ENCODE assay signal across 11 mouse cellular contexts in genomic region chr3:97255706-97256339, GRCm38 (mm10). TPM values are rescaled to one million over a fixed set of nuclear protein-coding genes. Genes with fewer than 3 reads are reported as not detected.
DNase-seq lines count a peak whose midpoint lies in the region; ATAC-seq lines count a peak whose summit lies in the region.
"Had no signal": no experiment of that assay in that cellular context is flagged by ENCODE, and none has a peak within 500 bp of the region (broad histone marks: within the 10 kb centered on the region; RNA-seq: fewer than 3 reads in every experiment).

No protein-coding gene starts in this region.

- no peaks in the 10 kb centered on the region for H3K27me3 ChIP-seq in kidney, embryonic 15.5 days
- no peaks in the 10 kb centered on the region for H3K27me3 ChIP-seq in embryonic facial prominence, embryonic 12.5 days
- no peaks in the 10 kb centered on the region for H3K27me3 ChIP-seq in hindbrain, embryonic 14.5 days (ENCODE audit: control insufficient read depth, insufficient read depth, low read length)
- H3K27me3 ChIP-seq: liver, embryonic 15.5 days had no signal

- no peak overlapping the region for H3K9ac ChIP-seq in kidney, embryonic 15.5 days
- H3K9ac ChIP-seq in embryonic facial prominence, embryonic 12.5 days: no peak overlapping the region; the same call in 1 of the 2 replicates
- H3K9ac ChIP-seq in hindbrain, embryonic 14.5 days: no peak overlapping the region
- H3K9ac ChIP-seq: liver, embryonic 15.5 days had no signal

- peaks cover 18% of the 10 kb centered on the region for H3K36me3 ChIP-seq in kidney, embryonic 15.5 days
- peaks cover 13% of the 10 kb centered on the region for H3K36me3 ChIP-seq in embryonic facial prominence, embryonic 12.5 days
- H3K36me3 ChIP-seq in hindbrain, embryonic 14.5 days (replicated peaks; ENCODE audit: control insufficient read depth, insufficient read depth): no peaks in the 10 kb centered on the region
- H3K36me3 ChIP-seq: G1E; liver, embryonic 15.5 days had no signal

- H3K4me1 ChIP-seq in kidney, embryonic 15.5 days: peaks cover 37% of the 10 kb centered on the region
- H3K4me1 ChIP-seq in embryonic facial prominence, embryonic 12.5 days: peaks cover 37% of the 10 kb centered on the region
- H3K4me1 ChIP-seq in hindbrain, embryonic 14.5 days (replicated peaks; ENCODE audit: control insufficient read depth, insufficient read depth, low read length): peaks cover 27% of the 10 kb centered on the region
- H3K4me1 ChIP-seq: liver, embryonic 15.5 days had no signal

- no peak for ATAC-seq in kidney, embryonic 15.5 days (replicated peaks; ENCODE audit: low FRiP score)
- no peak for ATAC-seq in embryonic facial prominence, embryonic 12.5 days (ENCODE audit: insufficient number of reproducible peaks, insufficient read depth, low FRiP score, low TSS enrichment)
- peak; percentile 66; the same call in 1 of the 2 replicates for ATAC-seq in hindbrain, embryonic 14.5 days (ENCODE audit: low FRiP score)
- peak; percentile 59 for ATAC-seq in monocyte, adult 5-6 weeks (replicated peaks; ENCODE audit: insufficient number of reproducible peaks, low FRiP score, low TSS enrichment, poor library complexity, severe bottlenecking)

- 45% methylated on average over 9 of the region's 9 CpGs for WGBS in kidney, embryonic 15.5 days
- 22% methylated on average over 9 of the region's 9 CpGs for WGBS in embryonic facial prominence, embryonic 12.5 days
- 31% methylated on average over 9 of the region's 9 CpGs for WGBS in hindbrain, embryonic 14.5 days

- H3K4me3 ChIP-seq in kidney, embryonic 15.5 days (replicated peaks): no peak overlapping the region
- H3K4me3 ChIP-seq in embryonic facial prominence, embryonic 12.5 days: no peak overlapping the region
- H3K4me3 ChIP-seq in hindbrain, embryonic 14.5 days (replicated peaks; ENCODE audit: low read length): no peak overlapping the region
- H3K4me3 ChIP-seq: liver, embryonic 15.5 days had no signal

- H3K4me2 ChIP-seq in kidney, embryonic 15.5 days: 0 out of 2 replicates have a peak overlapping the region, but pooled peaks have one; percentile 5
- H3K4me2 ChIP-seq in embryonic facial prominence, embryonic 12.5 days (replicated peaks): peak overlapping the region; percentile 8; the same call in 1 of the 2 replicates
- peak overlapping the region; percentile 18; the same call in 1 of the 2 replicates for H3K4me2 ChIP-seq in hindbrain, embryonic 14.5 days (replicated peaks)
- H3K4me2 ChIP-seq: liver, embryonic 15.5 days had no signal

- DNase-seq in kidney, postnatal 14 days: no peak
- DNase-seq in hindbrain, embryonic 14.5 days (ENCODE audit: low spot score): no peak
- DNase-seq in right cerebral cortex, adult 2 months (ENCODE audit: low spot score in 2 of 2): no peak
- no peak for DNase-seq in thymus, postnatal 14 days
- no peak for DNase-seq in thymus, postnatal 10 days (ENCODE audit: low spot score in 2 of 2)
- DNase-seq: kidney, adult 9 months had no signal

- peak overlapping the region; percentile 51 for H3K27ac ChIP-seq in kidney, embryonic 15.5 days
- peak overlapping the region; percentile 60 for H3K27ac ChIP-seq in embryonic facial prominence, embryonic 12.5 days
- no peak overlapping the region for H3K27ac ChIP-seq in hindbrain, embryonic 14.5 days
- H3K27ac ChIP-seq: liver, embryonic 15.5 days had no signal

- H3K9me3 ChIP-seq in kidney, embryonic 15.5 days (replicated peaks): peaks cover 12% of the 10 kb centered on the region
- H3K9me3 ChIP-seq in embryonic facial prominence, embryonic 12.5 days: peaks cover 2% of the 10 kb centered on the region; the same call in 1 of the 2 replicates
- 0 out of 2 replicates have a peak, but pooled peaks cover 3% of the 10 kb centered on the region for H3K9me3 ChIP-seq in hindbrain, embryonic 14.5 days (ENCODE audit: control insufficient read depth, low read length)
- H3K9me3 ChIP-seq: liver, embryonic 15.5 days had no signal

RNA-seq across cellular contexts. Expression of gene Bcl9, which starts 41.9 kb away (rescaled TPM):
- polyA plus RNA-seq in kidney, embryonic 15.5 days (2015; fragmentation: Nextera tagmentation; extraction: Ambion mirVana): 61.3 and 66.6 TPM in 2 replicates
- 82.4 and 84.9 TPM in 2 replicates for polyA plus RNA-seq in embryonic facial prominence, embryonic 12.5 days (2016; fragmentation: Nextera tagmentation; extraction: Ambion mirVana)
- 51.8 and 62.3 TPM in 2 replicates for polyA plus RNA-seq in hindbrain, embryonic 14.5 days (2014; fragmentation: Nextera tagmentation; extraction: Ambion mirVana)
- 1.3 to 8.7 TPM (median 3.9 TPM) in 3 replicates for total RNA-seq in monocyte, adult 5-6 weeks (2017)

Comparison
In these comparisons a context has a peak if more than half of its experiments do, and no peak if none do; other contexts are left out.
1. ATAC-seq: peak in hindbrain, embryonic 14.5 days (single experiment) and monocyte, adult 5-6 weeks (single experiment); none in kidney, embryonic 15.5 days (single experiment) and embryonic facial prominence, embryonic 12.5 days (single experiment).
2. Peak in every context shown above with its lines, with median percentiles within 50 percentile points of each other: H3K4me2 ChIP-seq.